Mouse (Mus musculus): ENCODE measurements at regions not wholly inside any gene's neighbourhood (a gene's known extent, or its start where the extent isn't known, plus 50 kb on each side); places are given as distances from the start of the nearest gene placed in this dataset.

DNA sequence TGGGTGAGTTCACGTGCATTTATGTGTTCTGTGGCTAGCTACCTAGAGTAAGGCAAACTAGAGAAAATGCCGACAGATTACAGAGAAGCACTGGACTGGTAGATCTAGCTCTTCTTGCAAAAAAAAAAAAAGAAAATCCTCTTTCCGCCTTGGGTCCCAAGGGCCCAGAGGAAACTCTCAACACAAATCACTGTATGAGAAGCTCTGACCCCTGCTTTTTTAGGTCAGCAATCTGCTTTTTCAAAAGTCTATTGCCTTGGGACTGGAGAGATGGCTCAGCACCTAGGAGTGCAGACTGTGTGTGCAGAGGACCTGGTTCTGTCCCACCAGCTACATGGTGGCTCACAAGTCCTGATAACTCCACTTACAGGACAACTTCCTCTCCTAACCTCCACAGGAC is 60.5 kb upstream of the Basp1 start:
- no peaks in the 10 kb centered on the region for H3K9me3 ChIP-seq (replicated peaks; ENCODE audit: insufficient read depth, low read length)
- H3K27me3 ChIP-seq (ENCODE audit: control insufficient read depth in 1 of 2, insufficient read depth in 2 of 2, low read length in 2 of 2), result no peaks in the 10 kb centered on the region
- no peak overlapping the region for H3K4me3 ChIP-seq (ENCODE audit: control insufficient read depth in 1 of 2, insufficient read depth in 1 of 2, low read depth in 2 of 2, low read length in 2 of 2)
- H3K27ac ChIP-seq (ENCODE audit: control insufficient read depth, low read depth, low read length), result no peak overlapping the region
- H3K4me1 ChIP-seq (ENCODE audit: control insufficient read depth in 1 of 2, insufficient read depth in 2 of 2, low read length in 2 of 2), result no peaks in the 10 kb centered on the region
- no peak overlapping the region for H3K9ac ChIP-seq (ENCODE audit: control insufficient read depth, low read depth, low read length, poor library complexity, severe bottlenecking)
- TF ChIP-seq USF2 (IDR thresholded peaks at IDR 0.05; ENCODE audit: borderline replicate concordance in 1 of 2, insufficient read depth in 1 of 2, low read depth in 1 of 2, low read length in 2 of 2) (no peak), HCFC1 (IDR thresholded peaks at IDR 0.05; ENCODE audit: low read depth, low read length) (no peak), KAT2A (conservative IDR thresholded peaks at IDR 0.05; ENCODE audit: low read depth, low read length) (no peak), MXI1 (IDR thresholded peaks at IDR 0.05; ENCODE audit: low read depth, low read length) (no peak), POLR2AphosphoS5 (IDR thresholded peaks at IDR 0.05; ENCODE audit: borderline replicate concordance, low read depth, low read length) (no peak), MAX (IDR thresholded peaks at IDR 0.05; ENCODE audit: low read length) (no peak), CTCF (IDR thresholded peaks at IDR 0.05 in 2 of 3, conservative IDR thresholded peaks at IDR 0.05 in 1 of 3; ENCODE audit: control insufficient read depth in 1 of 3, insufficient read depth in 1 of 3, low read depth in 2 of 3, low read length in 3 of 3, poor library complexity in 1 of 3, severe bottlenecking in 1 of 3) (no peak), TCF12 (IDR thresholded peaks at IDR 0.05; ENCODE audit: low read depth, low read length) (no peak), TAL1 (IDR thresholded peaks at IDR 0.05; ENCODE audit: low read length) (no peak), CHD2 (IDR thresholded peaks at IDR 0.05; ENCODE audit: low read length) (no peak), GABPA (IDR thresholded peaks at IDR 0.05; ENCODE audit: low read depth, low read length) (no peak)
- DNase-seq (ENCODE audit: low read depth, low spot score), result no peak
- H3K79me2 ChIP-seq (ENCODE audit: control insufficient read depth, insufficient read depth, low read length, poor library complexity), result no peaks in the 10 kb centered on the region
- no peaks in the 10 kb centered on the region for H3K36me3 ChIP-seq (ENCODE audit: control insufficient read depth in 1 of 2, insufficient read depth in 2 of 2, low read length in 2 of 2)

DNA sequence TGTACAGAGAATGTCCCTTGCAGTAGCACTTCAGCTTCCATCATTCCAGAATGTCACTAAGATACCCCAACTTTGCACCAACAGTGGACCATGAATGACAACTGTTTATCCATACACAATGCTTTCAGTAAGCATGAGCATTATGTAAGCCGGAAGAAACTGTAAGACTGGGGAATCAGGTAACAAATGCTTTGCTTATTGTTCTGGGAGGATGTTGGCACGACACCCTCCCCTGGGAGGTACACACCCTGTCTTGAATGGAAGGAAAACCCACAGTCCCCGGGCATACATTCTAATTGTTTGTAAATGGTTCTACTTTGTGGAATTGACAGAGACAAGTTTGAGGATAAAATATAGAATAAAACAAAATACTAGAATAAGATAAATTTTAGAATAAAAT is 69.0 kb upstream of the Basp1 start:
- Histone ChIP-seq H3K4me3 (ENCODE audit: control insufficient read depth in 1 of 2, insufficient read depth in 1 of 2, low read depth in 2 of 2, low read length in 2 of 2) (no peak overlapping the region), H3K9ac (ENCODE audit: control insufficient read depth, low read depth, low read length, poor library complexity, severe bottlenecking) (no peak overlapping the region), H3K9me3 (replicated peaks; ENCODE audit: insufficient read depth, low read length) (no peaks in the 10 kb centered on the region), H3K36me3 (ENCODE audit: control insufficient read depth in 1 of 2, insufficient read depth in 2 of 2, low read length in 2 of 2) (no peaks in the 10 kb centered on the region), H3K27ac (ENCODE audit: control insufficient read depth, low read depth, low read length) (no peak overlapping the region), H3K4me1 (ENCODE audit: control insufficient read depth in 1 of 2, insufficient read depth in 2 of 2, low read length in 2 of 2) (no peaks in the 10 kb centered on the region), H3K27me3 (ENCODE audit: control insufficient read depth in 1 of 2, insufficient read depth in 2 of 2, low read length in 2 of 2) (no peaks in the 10 kb centered on the region), H3K79me2 (ENCODE audit: control insufficient read depth, insufficient read depth, low read length, poor library complexity) (no peaks in the 10 kb centered on the region)
- TF ChIP-seq MAX (IDR thresholded peaks at IDR 0.05; ENCODE audit: low read length), result no peak
- TF ChIP-seq EP300 (IDR thresholded peaks at IDR 0.05; ENCODE audit: low read depth in 1 of 2, low read length in 2 of 2), result no peak
- TF ChIP-seq SIN3A (IDR thresholded peaks at IDR 0.05; ENCODE audit: low read length), result no peak
- TF ChIP-seq ZMIZ1 (IDR thresholded peaks at IDR 0.05; ENCODE audit: low read depth, low read length), result no peak
- no peak for DNase-seq (ENCODE audit: low read depth, low spot score)

DNA sequence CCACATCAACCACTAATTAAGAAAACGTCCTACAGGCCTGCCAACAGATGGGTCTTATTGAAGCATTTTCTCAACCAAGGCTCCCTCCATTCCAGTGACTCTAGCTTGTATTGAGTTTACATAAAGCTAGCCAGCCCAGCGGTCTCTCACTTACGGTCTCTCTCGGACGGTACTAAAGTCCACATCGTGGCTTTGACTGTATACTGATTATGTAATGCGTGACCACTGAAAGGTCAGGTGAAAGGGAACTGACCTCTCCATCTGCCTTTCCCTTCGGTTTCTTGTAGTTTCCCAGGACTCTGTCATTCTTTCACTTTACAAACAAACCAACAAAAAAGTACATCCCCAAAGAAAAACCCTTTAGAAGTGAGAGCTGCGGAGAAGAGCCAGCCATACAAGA is 71.8 kb upstream of the Basp1 start:
- no peak overlapping the region for H3K4me3 ChIP-seq (ENCODE audit: control insufficient read depth in 1 of 2, insufficient read depth in 1 of 2, low read depth in 2 of 2, low read length in 2 of 2)
- H3K79me2 ChIP-seq (ENCODE audit: control insufficient read depth, insufficient read depth, low read length, poor library complexity), result no peaks in the 10 kb centered on the region
- no peaks in the 10 kb centered on the region for H3K9me3 ChIP-seq (replicated peaks; ENCODE audit: insufficient read depth, low read length)
- DNase-seq (ENCODE audit: low read depth, low spot score), result no peak
- H3K9ac ChIP-seq (ENCODE audit: control insufficient read depth, low read depth, low read length, poor library complexity, severe bottlenecking), result no peak overlapping the region
- TF ChIP-seq UBTF (IDR thresholded peaks at IDR 0.05; ENCODE audit: borderline replicate concordance, insufficient read depth, low read depth, low read length), result no peak
- no peak for TF ChIP-seq E2F4 (IDR thresholded peaks at IDR 0.05; ENCODE audit: borderline replicate concordance, low read depth, low read length)
- TF ChIP-seq MEF2A (IDR thresholded peaks at IDR 0.05; ENCODE audit: extremely low read depth, insufficient replicate concordance, low read depth, low read length, poor library complexity, severe bottlenecking), result no peak
- TF ChIP-seq ZC3H11A (IDR thresholded peaks at IDR 0.05; ENCODE audit: low read depth, low read length), result no peak
- no peak for TF ChIP-seq ETS1 (IDR thresholded peaks at IDR 0.05; ENCODE audit: low read depth, low read length)
- no peak for TF ChIP-seq SMC3 (IDR thresholded peaks at IDR 0.05; ENCODE audit: low read depth, low read length)
- TF ChIP-seq USF1 (IDR thresholded peaks at IDR 0.05; ENCODE audit: low read depth, low read length), result no peak
- no peak for TF ChIP-seq ZNF384 (IDR thresholded peaks at IDR 0.05; ENCODE audit: low read depth, low read length)
- no peak for TF ChIP-seq CHD1 (IDR thresholded peaks at IDR 0.05; ENCODE audit: low read depth, low read length)
- TF ChIP-seq POLR2AphosphoS5 (IDR thresholded peaks at IDR 0.05; ENCODE audit: borderline replicate concordance, low read depth, low read length), result no peak
- TF ChIP-seq MAX (IDR thresholded peaks at IDR 0.05; ENCODE audit: low read length), result no peak
- no peak for TF ChIP-seq GABPA (IDR thresholded peaks at IDR 0.05; ENCODE audit: low read depth, low read length)
- no peak for TF ChIP-seq RCOR1 (IDR thresholded peaks at IDR 0.05; ENCODE audit: low read depth, low read length)
- H3K36me3 ChIP-seq (ENCODE audit: control insufficient read depth in 1 of 2, insufficient read depth in 2 of 2, low read length in 2 of 2), result no peaks in the 10 kb centered on the region
- no peaks in the 10 kb centered on the region for H3K27me3 ChIP-seq (ENCODE audit: control insufficient read depth in 1 of 2, insufficient read depth in 2 of 2, low read length in 2 of 2)
- no peak overlapping the region for H3K27ac ChIP-seq (ENCODE audit: control insufficient read depth, low read depth, low read length)
- no peaks in the 10 kb centered on the region for H3K4me1 ChIP-seq (ENCODE audit: control insufficient read depth in 1 of 2, insufficient read depth in 2 of 2, low read length in 2 of 2)
